Mouse (Mus musculus) embryonic stem cell, embryonic (primary cell): ENCODE results near the gene G6pc3.

Source experiments
- CTCF ChIA-PET, 4 experiments: fragments of 300-600 bp in 2 of 4; fragments of 350-600 bp in 2 of 4; sonication (Branson Sonifier 250); formaldehyde crosslinking; loops; one replicate each; lab custom pipeline; 2022; ENCODE audit warnings: inconsistent platforms in 2 of 4; lab: Charles Lee
- POLR2A ChIA-PET, 4 experiments: fragments of 300-600 bp in 2 of 4; fragments of 350-600 bp in 2 of 4; sonication (Branson Sonifier 250); formaldehyde crosslinking; loops; one replicate each; lab custom pipeline; 2022; ENCODE audit warnings: antibody characterized with exemption in 4 of 4, inconsistent platforms in 1 of 4; lab: Charles Lee

The G6pc3 gene

GRCm38 (mm10) chr11:102207825-102208777 lies 18.7 kb downstream of the G6pc3 start:
- ChIA-PET CTCF (interaction anchor here in 1 of 4 experiments (0.7 kb wide), 2 partner anchors 40 to 203 kb away, joined by 10 to 14 read pairs; partner anchors contain the start of gene BC030867), POLR2A (interaction anchor here in 3 of 4 experiments (0.6 to 2.0 kb wide), 6 partner anchors 8 to 131 kb away, joined by 3 to 10 read pairs (median 3); partner anchors contain the start of gene G6pc3 (in 1 of the 3))

GRCm38 (mm10) chr11:102208846-102209245 lies 19.4 kb downstream of the G6pc3 start:
- CTCF ChIA-PET = interaction anchor here in 2 of 4 experiments (0.7 to 1.6 kb wide), 2 partner anchors 13 to 40 kb away, joined by 4 to 10 read pairs; partner anchors contain the start of gene BC030867 (in 1 of the 2)
- POLR2A ChIA-PET = interaction anchor here in 1 of 4 experiments (0.6 kb wide), 1 partner anchor 132 kb away, joined by 4 read pairs; no protein-coding TSS in a partner anchor

- ChIA-PET POLR2A (interaction anchor here in 3 of 4 experiments (0.5 to 2.1 kb wide), 5 partner anchors 11 to 488 kb away, joined by 3 to 5 read pairs (median 3); partner anchors contain the start of genes Ccdc43 (in 1 of the 3) and G6pc3 (in 1 of the 3)), CTCF (interaction anchor here (0.6 to 1.6 kb wide), 11 partner anchors 9 to 519 kb away, joined by 3 to 4 read pairs (median 3); no protein-coding TSS in a partner anchor)
Measured at GRCm38 (mm10) chr11:102209742-102210141, 20.3 kb downstream of the G6pc3 start.

- ChIA-PET CTCF (interaction anchor here (0.6 to 1.6 kb wide), 11 partner anchors 12 to 519 kb away, joined by 3 to 14 read pairs (median 3); partner anchors contain the start of gene Tmem101 (in 1 of the 4)), POLR2A (interaction anchor here in 3 of 4 experiments (0.5 to 2.1 kb wide), 5 partner anchors 11 to 488 kb away, joined by 3 to 5 read pairs (median 4); partner anchors contain the start of gene Ccdc43 (in 1 of the 3))
Measured at GRCm38 (mm10) chr11:102210185-102210584, 20.8 kb downstream of the G6pc3 start.

- POLR2A ChIA-PET = interaction anchor here in 2 of 4 experiments (1.0 to 2.1 kb wide), 4 partner anchors 8 to 32 kb away, joined by 3 to 5 read pairs (median 4); no protein-coding TSS in a partner anchor
- CTCF ChIA-PET = interaction anchor here in 2 of 4 experiments (0.9 to 1.5 kb wide), 3 partner anchors 13 to 55 kb away, joined by 3 read pairs; partner anchors contain the start of gene Tmem101 (in 1 of the 2)
Measured at GRCm38 (mm10) chr11:102211011-102211410, 21.6 kb downstream of the G6pc3 start.

- CTCF ChIA-PET = interaction anchor here in 2 of 4 experiments (0.5 to 3.5 kb wide), 3 partner anchors 11 to 102 kb away, joined by 3 to 13 read pairs (median 3); no protein-coding TSS in a partner anchor
- POLR2A ChIA-PET = interaction anchor here in 2 of 4 experiments (1.0 to 2.1 kb wide), 3 partner anchors 9 to 11 kb away, joined by 4 to 5 read pairs (median 5); no protein-coding TSS in a partner anchor
Measured at GRCm38 (mm10) chr11:102211936-102212341, 22.5 kb downstream of the G6pc3 start.

GRCm38 (mm10) chr11:102214430-102215156 lies 25.2 kb downstream of the G6pc3 start:
- POLR2A ChIA-PET = interaction anchor here in 3 of 4 experiments (1.0 to 5.3 kb wide), 5 partner anchors 8 to 34 kb away, joined by 3 to 42 read pairs (median 4); partner anchors contain the start of genes BC030867 (in 1 of the 3), G6pc3 (in 1 of the 3) and Hdac5 (in 1 of the 3)

GRCm38 (mm10) chr11:102215511-102215910 lies 26.1 kb downstream of the G6pc3 start:
- ChIA-PET CTCF (interaction anchor here in 2 of 4 experiments (0.6 to 1.7 kb wide), 2 partner anchors 9 to 33 kb away, joined by 4 to 5 read pairs; partner anchors contain the start of gene BC030867 (in 1 of the 2)), POLR2A (interaction anchor here in 3 of 4 experiments (1.0 to 5.3 kb wide), 6 partner anchors 8 to 112 kb away, joined by 3 to 42 read pairs (median 6); partner anchors contain the start of genes BC030867 (in 1 of the 3) and Hdac5 (in 1 of the 3))

More at GRCm38 (mm10) chr11:102214430-102215156, 25.2 kb downstream of the G6pc3 start:
- CTCF ChIA-PET = interaction anchor here in 2 of 4 experiments (1.1 to 3.5 kb wide), 4 partner anchors 8 to 42 kb away, joined by 3 to 13 read pairs (median 4); no protein-coding TSS in a partner anchor

- CTCF ChIA-PET = interaction anchor here in 3 of 4 experiments (0.6 to 1.7 kb wide), 6 partner anchors 10 to 52 kb away, joined by 3 to 5 read pairs (median 4); partner anchors contain the start of genes BC030867 (in 2 of the 3) and Asb16 (in 1 of the 3)
- POLR2A ChIA-PET = interaction anchor here (0.6 to 5.4 kb wide), 16 partner anchors 9 to 1897 kb away, joined by 3 to 42 read pairs (median 4); partner anchors contain the start of genes Hdac5 (in 2 of the 4), BC030867 (in 1 of the 4) and Eif1 (in 1 of the 4)
Measured at GRCm38 (mm10) chr11:102216056-102216885, 26.9 kb downstream of the G6pc3 start.

- POLR2A ChIA-PET = interaction anchor here (0.6 to 5.4 kb wide), 14 partner anchors 10 to 275 kb away, joined by 3 to 42 read pairs (median 4); partner anchors contain the start of genes Hdac5 (in 2 of the 4) and BC030867 (in 1 of the 4)
- CTCF ChIA-PET = interaction anchor here in 3 of 4 experiments (0.6 to 3.5 kb wide), 7 partner anchors 11 to 284 kb away, joined by 3 to 8 read pairs (median 4); partner anchors contain the start of genes Asb16 (in 1 of the 3) and BC030867 (in 1 of the 3)
Measured at GRCm38 (mm10) chr11:102216886-102217240, 27.4 kb downstream of the G6pc3 start.

GRCm38 (mm10) chr11:102217396-102217795 lies 28.0 kb downstream of the G6pc3 start:
- CTCF ChIA-PET = interaction anchor here in 3 of 4 experiments (0.6 to 3.5 kb wide), 5 partner anchors 11 to 284 kb away, joined by 3 to 8 read pairs (median 4); no protein-coding TSS in a partner anchor
- POLR2A ChIA-PET = interaction anchor here in 3 of 4 experiments (0.7 to 5.4 kb wide), 11 partner anchors 10 to 275 kb away, joined by 3 to 42 read pairs (median 5); partner anchors contain the start of genes Hdac5 (in 2 of the 3) and BC030867 (in 1 of the 3)

- CTCF ChIA-PET = interaction anchor here in 2 of 4 experiments (1.4 to 3.5 kb wide), 2 partner anchors 8 to 12 kb away, joined by 4 to 8 read pairs; no protein-coding TSS in a partner anchor
- POLR2A ChIA-PET = interaction anchor here in 3 of 4 experiments (0.6 to 5.4 kb wide), 11 partner anchors 10 to 156 kb away, joined by 3 to 42 read pairs (median 4); partner anchors contain the start of gene Hdac5 (in 2 of the 3)
Measured at GRCm38 (mm10) chr11:102217876-102218430, 28.5 kb downstream of the G6pc3 start.

GRCm38 (mm10) chr11:102218783-102219182 lies 29.4 kb downstream of the G6pc3 start:
- ChIA-PET POLR2A (interaction anchor here (0.5 to 5.4 kb wide), 20 partner anchors 9 to 1459 kb away, joined by 3 to 42 read pairs (median 3); partner anchors contain the start of genes Hdac5 (in 2 of the 4), G6pc3 (in 1 of the 4), Grn (in 1 of the 4) and Kcnh4 (in 1 of the 4)), CTCF (interaction anchor here in 2 of 4 experiments (0.6 to 3.5 kb wide), 10 partner anchors 9 to 304 kb away, joined by 3 to 8 read pairs (median 4); partner anchors contain the start of genes Fam171a2 (in 1 of the 2) and Hdac5 (in 1 of the 2))
